Mouse (Mus musculus) embryonic facial prominence, embryonic 14.5 days (tissue): ENCODE results near the gene Adam22. TPM values are rescaled to one million over a fixed set of nuclear protein-coding genes. Genes with fewer than 3 reads are reported as not detected.
"Not testable (repeated sequence)": the region's sequence is repeated elsewhere in the genome, so short reads cannot be mapped to it uniquely, and the experiment has no call there.

Experiments
- ATAC-seq: fragments of 200-750 bp; cut with Nextera tagmentation; 2 replicates; pipeline ENCODE4 v1.8.0; 2017; ENCODE audit warnings: low read depth, moderate number of reproducible peaks, moderate TSS enrichment
- DNase-seq: peaks from one replicate; pipeline ENCODE4 v3.0.0-alpha.2; 2015; ENCODE audit warnings: low spot score
- H3K27ac ChIP-seq: fragments of 300-500 bp; sonication (generic); replicated peaks from 2 replicates; pipeline ENCODE4 v1.5.1; 2014; ENCODE audit warnings: low read depth, mild to moderate bottlenecking, low read length, moderate library complexity
- H3K27me3 ChIP-seq: fragments of 300-500 bp; sonication (generic); replicated peaks from 2 replicates; pipeline ENCODE4 v1.6.1; 2014; ENCODE audit warnings: low read length; ENCODE audit not compliant: control insufficient read depth, insufficient read depth
- H3K36me3 ChIP-seq: fragments of 300-500 bp; sonication (generic); 2 replicates; pipeline ENCODE4 v1.6.1; 2014; ENCODE audit warnings: low read length, mixed read lengths; ENCODE audit not compliant: control insufficient read depth, insufficient read depth
- H3K4me1 ChIP-seq: fragments of 300-500 bp; sonication (generic); 2 replicates; pipeline ENCODE4 v1.6.1; 2014; ENCODE audit warnings: antibody characterized with exemption, low read length; ENCODE audit not compliant: control insufficient read depth, insufficient read depth
- H3K4me2 ChIP-seq: fragments of 300-500 bp; sonication (generic); 2 replicates; pipeline ENCODE4 v1.6.1; 2014; ENCODE audit warnings: low read depth, mild to moderate bottlenecking, low read length, moderate library complexity, mixed read lengths
- H3K4me3 ChIP-seq: fragments of 300-500 bp; sonication (generic); 2 replicates; pipeline ENCODE4 v1.5.1; 2014; ENCODE audit warnings: low read depth, mild to moderate bottlenecking, low read length
- H3K9ac ChIP-seq: fragments of 300-500 bp; sonication (generic); 2 replicates; pipeline ENCODE4 v1.6.1; 2014; ENCODE audit warnings: low read depth, mild to moderate bottlenecking, low read length, moderate library complexity, mixed read lengths
- H3K9me3 ChIP-seq: fragments of 300-500 bp; sonication (generic); 2 replicates; pipeline ENCODE4 v1.6.1; 2016; ENCODE audit warnings: low read length; ENCODE audit not compliant: control insufficient read depth
- WGBS: fragments of 180-500 bp; shearing (Covaris S2); extraction: QIAGEN DNeasy Blood & Tissue Kit; methylation state at CpG from one replicate; pipeline ENCODE4 v1.1.7; 2014; 5-methylcytosine and 5-hydroxymethylcytosine counted together
- microRNA-seq: library from miRNA; unstranded; fragments of <30 nt; microRNA quantifications from one replicate; pipeline ENCODE4, GENCODE M21; 2016; ENCODE audit warnings: borderline number of aligned reads
- polyA plus RNA-seq: library from polyadenylated mRNA; unstranded; fragments of >200 nt; fragmentation: Nextera tagmentation; extraction: Ambion mirVana; gene quantifications from 2 replicates; pipeline ENCODE4 v1.2.1, GENCODE M21; 2014

Gene Adam22
- polyA plus RNA-seq, 1 experiment from 2014 or later, result 14.8 TPM

DNA sequence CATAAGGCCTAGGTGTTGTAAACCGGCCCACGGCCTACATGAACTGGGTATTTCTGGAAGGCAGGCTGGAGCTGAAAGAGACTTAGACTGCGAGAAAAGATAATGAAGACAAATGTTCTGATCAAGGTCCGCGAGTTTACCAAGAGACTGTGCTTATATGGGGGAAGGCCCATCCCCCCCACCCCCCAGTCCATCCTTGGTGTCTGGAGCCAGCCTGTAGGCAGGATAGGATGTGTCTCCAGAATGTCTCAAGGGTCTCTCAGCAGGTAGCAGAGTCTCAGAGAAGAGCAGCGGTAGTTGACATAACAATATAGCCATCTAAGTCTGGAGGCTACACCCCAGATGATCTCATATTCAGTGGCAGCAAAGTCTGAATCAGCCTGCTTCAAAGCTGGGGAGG, 333.4 kb downstream of the Adam22 start:
- H3K9ac ChIP-seq, H3K9me3 ChIP-seq, ATAC-seq, H3K27me3 ChIP-seq, H3K4me3 ChIP-seq, H3K4me1 ChIP-seq, H3K27ac ChIP-seq, DNase-seq, H3K36me3 ChIP-seq, H3K4me2 ChIP-seq: not testable (repeated sequence)
- 92% methylated on average over 6 of the region's 6 CpGs for WGBS

Small RNA genes lying within 50 kb of the gene (microRNA-seq; reads per million reads assigned to microRNA genes)
- gene Gm24196, result not detected

Other genes with a start within 250 kb of the Adam22 start
- gene Dbf4, start 54.6 kb upstream of the Adam22 start, polyA plus RNA-seq, result 36.6 and 37.4 TPM in 2 replicates
- gene Slc25a40, start 54.7 kb upstream of the Adam22 start, polyA plus RNA-seq, result 12.9 and 13.1 TPM in 2 replicates